Mouse (Mus musculus): ENCODE data around the gene Npcd.

Gene Npcd

GRCm38 (mm10) chr15:79802304-79802703 lies 31.7 kb downstream of the Npcd start:
- no peak for DNase-seq

DNA sequence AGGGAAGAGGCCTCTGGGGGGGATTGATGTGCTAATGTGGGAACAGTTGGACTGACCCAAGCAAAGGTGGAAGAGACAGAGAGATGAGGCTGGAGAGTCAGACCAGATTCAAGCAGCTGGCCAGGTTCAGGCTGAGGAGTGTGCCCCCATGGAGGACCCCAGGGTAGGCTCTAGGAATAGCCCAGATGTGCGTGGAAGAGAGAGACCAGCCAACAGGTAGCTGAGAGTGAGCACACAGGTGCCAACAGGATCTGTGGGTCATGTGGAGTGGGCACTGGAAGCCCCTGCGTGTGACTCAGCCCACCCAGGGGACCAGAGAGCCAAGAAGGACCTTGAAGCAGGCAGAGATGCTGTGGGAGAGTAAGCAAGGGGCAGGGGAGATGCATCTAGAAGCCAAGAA lies 32.4 kb downstream of the Npcd start:
- DNase-seq, result no peak

DNA sequence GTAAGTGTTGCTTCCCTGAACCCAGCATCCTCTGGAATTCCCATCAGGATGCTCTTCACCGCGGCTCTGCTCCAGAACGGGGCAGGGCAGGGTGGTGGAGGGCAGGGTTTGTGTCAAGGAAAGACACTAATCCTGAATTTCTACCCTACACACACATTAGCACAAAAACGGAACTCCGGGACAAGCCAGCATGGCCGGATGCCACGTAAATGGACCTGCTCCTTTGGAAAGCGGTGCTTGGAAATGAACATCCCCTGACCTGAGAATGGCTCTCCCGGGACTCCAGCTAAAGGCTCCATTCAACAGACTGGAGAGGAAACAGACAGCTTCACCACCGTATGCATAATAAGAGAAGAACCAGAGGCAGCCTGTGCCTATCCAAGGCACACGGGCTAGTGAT lies 33.3 kb downstream of the Npcd start:
- DNase-seq, result no peak

GRCm38 (mm10) chr15:79798591-79798990 lies 35.4 kb downstream of the Npcd start:
- no peak for DNase-seq

DNA sequence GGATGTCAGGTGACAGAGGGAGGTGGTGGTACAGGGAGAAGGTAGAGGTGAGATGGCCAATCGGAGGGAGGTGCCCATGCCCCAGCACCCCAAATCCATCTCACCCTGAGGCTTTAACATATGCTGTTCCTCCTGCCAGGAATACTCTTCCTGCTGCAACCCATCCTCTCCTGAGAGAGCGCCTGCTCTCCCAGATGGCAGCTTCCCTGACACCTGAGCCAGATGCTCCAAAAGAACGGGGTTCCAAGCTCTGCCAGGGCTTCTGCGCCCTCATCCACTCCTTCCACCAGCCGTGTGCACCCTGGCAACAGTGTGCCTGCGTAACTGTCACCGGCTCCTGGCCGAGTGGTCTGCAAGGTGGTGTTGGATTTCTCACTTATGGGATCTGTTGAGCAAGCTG lies 36.4 kb downstream of the Npcd start:
- DNase-seq, result no peak

DNA sequence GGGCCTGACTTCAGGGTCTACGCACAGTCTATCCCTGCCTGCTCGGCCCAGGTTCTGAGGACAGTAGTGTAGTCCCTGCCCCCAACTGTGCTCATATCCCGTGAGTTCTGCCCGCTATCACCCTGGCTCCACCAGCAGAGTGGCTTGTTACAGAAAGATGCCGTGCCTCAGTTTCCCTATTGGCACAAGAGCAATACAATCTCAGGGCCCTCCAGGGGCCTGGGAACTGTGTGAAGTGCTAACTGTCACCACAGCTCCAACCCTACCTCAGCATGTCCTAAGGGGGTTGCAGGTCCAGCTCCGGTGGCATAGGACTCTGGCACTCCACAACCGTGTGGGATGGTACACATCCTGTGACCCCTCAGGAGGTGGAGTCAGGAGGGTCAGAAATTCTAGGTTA lies 36.9 kb downstream of the Npcd start:
- DNase-seq, result no peak

DNA sequence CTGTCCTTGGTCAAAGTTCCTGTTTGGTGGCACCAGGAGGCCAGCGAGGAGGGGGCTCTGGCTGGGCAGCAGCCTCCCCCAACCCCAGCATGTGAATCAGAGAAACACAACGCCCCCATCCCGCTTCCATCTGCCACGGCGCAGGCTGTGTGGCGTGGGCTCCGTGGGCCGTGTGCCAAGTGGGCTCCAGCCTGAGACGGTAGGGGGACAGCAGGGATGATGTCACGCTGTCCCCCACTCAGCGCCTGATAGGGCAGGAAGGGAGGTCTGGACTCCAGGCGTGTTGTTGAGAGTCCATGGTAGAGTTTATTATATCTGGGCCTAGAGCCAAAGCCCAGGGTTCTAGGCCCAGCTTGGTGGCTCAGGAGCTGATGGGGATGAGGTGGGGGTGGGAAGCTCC lies 37.8 kb downstream of the Npcd start:
- DNase-seq, result no peak

- DNase-seq, result no peak
Observed at GRCm38 (mm10) chr15:79794173-79794572, 39.9 kb downstream of the Npcd start.

DNA sequence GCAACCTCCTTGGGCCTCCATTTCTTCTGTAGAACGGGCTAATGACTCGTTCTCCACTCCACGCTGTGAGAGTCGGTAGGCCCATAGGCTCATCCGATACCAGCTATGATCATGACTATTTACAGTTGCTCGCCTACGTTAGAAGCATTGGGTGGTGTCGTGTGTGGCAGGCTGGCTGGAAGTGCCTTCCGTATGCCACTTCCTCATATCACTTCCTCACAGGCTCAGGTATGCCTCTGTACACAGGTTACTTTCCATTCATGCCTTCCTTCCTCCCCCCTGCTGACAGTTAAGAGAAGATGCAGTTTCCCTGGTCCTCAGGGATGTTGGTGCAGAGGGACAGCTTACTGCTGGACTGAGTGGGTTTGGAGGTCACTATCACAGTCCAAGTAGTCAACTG lies 41.0 kb downstream of the Npcd start:
- DNase-seq, result no peak

DNA sequence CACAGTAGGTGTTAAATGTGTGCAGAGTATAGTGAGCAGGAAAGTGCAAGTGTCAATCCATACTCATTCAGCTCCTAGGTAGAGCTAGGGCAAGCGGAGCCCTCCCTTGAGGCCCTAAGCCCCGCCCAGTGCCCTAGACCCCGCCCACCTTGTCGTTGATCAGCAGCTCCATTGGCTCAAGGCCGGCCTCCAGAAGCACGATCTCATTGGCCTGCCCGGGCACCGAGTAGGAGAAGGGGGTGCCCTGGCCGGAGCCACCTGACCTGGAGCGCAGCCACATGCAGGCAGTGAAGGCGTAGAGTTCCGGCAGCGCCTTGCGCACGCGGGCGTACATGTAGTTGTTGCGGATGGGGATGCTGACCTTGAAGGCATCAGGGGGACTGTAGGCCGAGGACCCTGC lies 41.6 kb downstream of the Npcd start:
- DNase-seq, result peak in 1 of 2 experiments; percentile 43

GRCm38 (mm10) chr15:79791502-79791901 lies 42.5 kb downstream of the Npcd start:
- peak; percentile 72 to 76 for DNase-seq

DNA sequence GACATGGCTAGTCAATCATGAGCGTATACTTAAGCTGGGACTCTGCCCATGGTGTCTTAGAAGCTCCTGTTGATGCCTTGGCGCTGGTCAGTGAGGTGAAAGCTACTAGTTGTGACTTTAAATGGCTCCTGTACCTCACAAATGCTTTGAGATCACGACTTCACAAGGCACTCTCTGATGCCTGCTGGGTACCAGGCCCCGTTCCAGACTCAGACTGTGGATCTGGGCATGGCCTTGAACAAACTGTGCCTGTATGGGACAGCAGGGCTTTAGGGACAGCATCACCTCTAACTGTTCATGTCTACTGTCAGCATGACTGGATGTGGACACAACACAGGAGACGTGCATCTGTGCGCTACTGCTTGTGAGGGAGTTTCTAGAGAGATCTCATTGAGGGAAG lies 43.1 kb downstream of the Npcd start:
- no peak for DNase-seq

GRCm38 (mm10) chr15:79790111-79790510 lies 43.9 kb downstream of the Npcd start:
- no peak for DNase-seq

DNA sequence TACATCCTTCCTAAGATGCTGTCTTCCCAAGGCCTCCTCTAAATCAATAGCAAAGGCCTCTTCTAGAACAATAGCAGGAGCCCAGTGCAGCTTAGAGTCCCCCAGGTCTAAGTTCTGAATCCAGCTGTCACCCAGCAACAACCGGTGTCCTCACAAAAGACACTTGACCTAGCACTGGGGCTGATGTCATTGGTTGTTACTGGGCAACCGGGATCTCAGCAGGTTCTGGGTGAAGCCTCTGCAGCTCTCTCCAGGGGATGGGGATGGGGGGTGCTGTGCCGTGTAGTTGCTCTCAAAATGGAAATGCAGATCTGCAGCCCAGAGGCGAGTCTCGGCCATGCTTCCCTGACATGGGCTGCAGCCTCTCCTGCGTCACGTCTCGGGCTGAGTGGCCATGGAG lies 46.2 kb downstream of the Npcd start:
- DNase-seq, result no peak

GRCm38 (mm10) chr15:79785056-79785455 lies 49.0 kb downstream of the Npcd start:
- no peak for DNase-seq

DNA sequence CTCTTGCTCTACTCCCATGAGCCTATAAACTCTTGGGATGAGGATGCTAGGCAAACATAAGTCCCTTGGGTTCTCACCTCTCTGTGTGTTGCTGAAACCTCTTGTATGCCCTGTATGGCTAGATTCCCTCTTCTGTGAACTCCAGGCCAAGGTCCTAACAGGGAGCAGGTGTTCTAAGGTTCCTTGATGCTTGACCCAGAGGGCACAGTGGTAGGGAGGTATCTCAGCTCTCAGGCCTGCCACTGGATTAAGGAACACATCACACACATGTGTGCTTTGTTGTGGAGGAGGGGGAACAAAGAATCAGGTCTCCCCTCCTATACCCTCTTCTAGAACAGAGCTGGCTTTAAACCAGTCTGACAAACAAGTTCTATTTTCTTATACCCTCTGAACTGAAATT lies 56.3 kb downstream of the Npcd start, which contains the start of gene Dnal4:
Gene Dnal4, minus strand, starts transcription at position 101 of the 400 bp plus-strand sequence.
- no peak for DNase-seq

DNA sequence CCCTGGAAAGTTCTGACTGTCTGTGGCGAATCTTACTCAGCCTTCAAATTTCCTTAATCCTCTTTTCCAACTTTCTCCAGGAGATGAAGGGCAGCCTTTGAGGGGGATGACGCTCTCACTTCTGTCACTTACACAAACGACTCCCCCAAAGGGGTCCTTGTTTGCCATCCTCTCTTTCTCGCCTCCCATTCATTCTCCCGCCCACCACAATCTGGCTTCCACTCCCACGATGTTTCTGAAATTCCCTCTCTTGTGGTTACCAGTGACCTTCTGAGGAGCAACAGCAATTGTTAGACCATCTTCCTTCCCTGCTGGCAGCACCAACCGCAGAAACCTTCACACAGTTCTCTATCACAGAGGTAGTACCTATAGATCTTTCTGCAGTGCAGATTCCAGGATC lies 58.4 kb downstream of the Npcd start:
- no peak for DNase-seq

GRCm38 (mm10) chr15:79774117-79775027 lies 59.7 kb downstream of the Npcd start:
- peak; percentile 98 for DNase-seq

DNA sequence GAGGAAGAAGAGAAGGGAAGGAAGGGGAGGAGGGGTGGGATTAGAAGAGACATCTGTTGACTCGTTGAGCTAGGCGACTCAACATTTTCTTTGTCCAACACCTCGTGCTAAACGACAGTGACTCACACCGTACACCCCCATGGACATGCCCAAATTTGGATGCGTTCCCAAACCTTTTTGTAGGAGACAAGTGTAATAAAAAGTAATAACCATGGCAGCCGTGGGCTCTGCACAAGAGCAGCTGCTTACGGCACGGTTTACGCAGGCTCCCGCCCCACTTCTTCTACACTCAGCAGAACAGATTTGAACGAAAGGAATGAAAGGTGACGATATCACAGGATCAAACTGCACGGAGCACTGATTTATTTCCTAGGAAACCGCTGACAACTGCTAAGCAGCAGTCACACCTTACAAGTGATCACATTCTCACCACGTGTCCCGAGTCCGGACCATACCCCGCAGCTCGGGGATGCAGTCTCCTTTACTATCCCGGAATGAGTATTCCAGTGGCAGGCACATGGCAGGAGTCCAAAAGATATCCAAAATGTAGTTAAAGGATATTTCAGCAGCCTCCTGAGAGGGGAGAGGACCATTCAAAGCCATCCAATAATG lies 63.3 kb downstream of the Npcd start:
- no peak for DNase-seq

DNA sequence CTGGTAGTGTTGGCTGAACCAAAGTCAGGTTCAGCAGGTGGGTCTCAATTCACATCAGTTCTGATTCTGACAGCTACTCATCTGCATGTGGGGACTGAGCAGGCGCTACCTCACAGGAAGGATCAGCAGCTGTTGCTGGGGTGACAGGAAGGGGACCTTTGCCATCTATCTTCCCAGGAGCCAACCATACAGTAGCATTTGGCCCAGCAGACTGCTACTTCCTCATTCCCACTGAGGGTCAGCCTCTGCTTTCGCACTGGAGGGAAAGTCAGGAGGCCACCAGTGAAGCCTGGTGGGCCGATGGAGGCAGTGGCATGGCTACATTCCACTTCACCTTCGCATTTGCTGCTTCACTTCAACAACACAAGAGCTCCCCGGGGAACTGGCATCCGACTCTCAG lies 65.7 kb downstream of the Npcd start:
- no peak for DNase-seq

DNA sequence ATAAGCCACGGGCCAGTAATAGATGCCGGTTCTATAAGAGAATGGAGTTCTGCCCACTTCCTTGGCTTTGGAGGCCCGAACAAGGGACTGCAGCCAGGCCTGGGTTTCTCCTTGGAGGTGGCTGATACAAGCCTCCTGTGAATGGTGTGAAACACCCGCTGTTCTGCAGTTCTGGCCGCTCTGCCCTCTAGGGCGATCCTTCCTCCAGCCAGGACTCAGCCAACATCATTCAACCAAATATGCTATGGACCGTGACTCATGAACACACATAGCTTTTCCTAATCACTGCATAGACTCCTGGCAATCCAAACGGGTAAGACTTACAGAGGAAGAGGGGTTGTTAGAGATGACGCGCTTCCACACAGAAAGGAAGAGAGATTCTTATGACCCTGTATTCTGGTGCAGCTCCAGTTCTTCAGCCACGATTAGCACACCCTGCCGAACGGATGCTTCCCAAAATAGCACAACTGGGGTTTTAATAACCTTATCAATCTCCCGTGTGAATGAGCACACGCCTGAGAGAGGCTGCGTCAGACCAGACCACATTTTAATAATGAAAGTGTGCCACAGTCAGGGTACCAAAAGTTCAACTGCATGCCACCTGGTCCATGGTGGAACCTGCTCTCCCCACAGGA lies 66.6 kb downstream of the Npcd start:
- DNase-seq, result no peak

DNA sequence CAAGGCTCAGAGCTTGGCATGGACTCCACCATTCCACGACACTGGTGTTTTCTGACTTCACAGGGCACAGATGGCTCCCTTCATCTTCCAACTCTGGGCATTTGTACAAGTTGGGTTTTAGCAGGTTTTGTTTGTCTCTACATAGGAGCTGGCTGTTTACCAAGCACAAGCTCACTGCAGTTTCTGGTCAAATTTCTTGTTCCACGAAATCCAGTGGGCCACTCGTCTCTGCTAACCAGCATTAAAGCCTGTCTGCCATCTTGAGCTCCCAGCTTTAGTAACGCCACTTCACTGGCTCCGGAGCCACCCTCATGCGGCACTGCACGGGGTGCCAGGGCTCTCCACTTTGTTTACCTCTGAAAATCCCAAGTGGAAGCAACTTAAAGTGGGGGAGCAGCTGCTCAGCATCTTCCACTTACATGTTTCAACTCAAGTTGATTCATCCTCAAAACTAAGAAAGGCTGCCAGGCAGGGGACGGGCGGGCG lies 67.4 kb downstream of the Npcd start:
- DNase-seq, result no peak

DNA sequence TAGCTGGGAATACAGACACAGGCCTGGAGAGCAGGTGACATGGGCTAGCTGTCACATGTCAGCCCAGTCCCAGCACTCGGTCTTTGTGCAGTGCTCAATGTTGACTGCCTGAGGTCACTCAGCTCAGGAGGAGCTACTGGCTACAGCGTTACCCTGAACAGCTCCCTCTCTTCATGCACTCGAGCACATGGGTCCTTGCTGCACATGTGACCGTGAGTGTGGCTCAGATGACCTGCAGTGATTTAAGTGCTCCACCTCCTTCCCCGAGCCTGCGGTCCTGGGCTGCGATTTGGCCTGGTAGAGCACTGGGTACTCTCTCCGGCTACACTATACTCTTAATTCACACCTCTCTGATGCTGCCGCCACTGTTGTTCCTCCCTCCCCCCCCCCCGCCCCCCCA lies 67.9 kb downstream of the Npcd start:
- DNase-seq, result no peak

DNA sequence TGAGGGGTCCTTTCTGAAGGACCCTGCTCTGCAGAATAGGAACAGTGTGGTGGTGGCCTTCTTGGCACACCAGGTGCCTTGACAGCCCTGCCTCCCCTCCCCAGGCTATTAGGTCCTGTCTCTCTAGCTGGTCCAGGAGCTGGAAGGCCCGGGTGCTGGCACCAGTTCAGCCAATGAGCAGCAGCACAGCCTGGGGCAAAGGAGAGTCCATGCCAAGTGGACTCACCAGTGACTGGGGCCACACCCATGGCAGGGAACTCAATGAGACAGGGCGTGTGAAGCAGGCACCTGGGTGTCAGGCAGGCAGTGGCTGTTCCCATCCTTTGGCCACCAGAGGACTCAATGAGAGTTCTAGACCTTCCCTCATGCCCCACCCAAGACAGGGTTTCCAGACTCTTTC lies 68.7 kb downstream of the Npcd start:
- peak; percentile 81 to 94 for DNase-seq
